Mouse (Mus musculus): ENCODE results near the gene Pald1. TPM values are rescaled to one million over a fixed set of nuclear protein-coding genes. Genes with fewer than 3 reads are reported as not detected.

The Pald1 gene
- total RNA-seq, 2 experiments from 2014 or later, result 16.1 to 21.9 TPM

- DNase-seq (ENCODE audit: low spot score), result no peak
- intact Hi-C loops (cut with DNase I), result no loop called here
These were observed 82.3 kb downstream of the Pald1 start for GRCm38 (mm10) chr10:61300996-61301395.

- no peak for DNase-seq (ENCODE audit: low spot score)
- intact Hi-C loops (cut with DNase I), result no loop called here
These were observed 85.9 kb downstream of the Pald1 start, which contains the start of gene Prf1 for GRCm38 (mm10) chr10:61297477-61297876. Prf1 (plus strand) TSS chr10:61297833.

- no peak for DNase-seq (ENCODE audit: low spot score)
- intact Hi-C loops (cut with DNase I), result no loop called here
These were observed 86.5 kb downstream of the Pald1 start for GRCm38 (mm10) chr10:61296713-61297445.

GRCm38 (mm10) chr10:61294242-61294641, 89.1 kb downstream of the Pald1 start:
- no peak for DNase-seq (ENCODE audit: low spot score)

GRCm38 (mm10) chr10:61290479-61290878, 92.9 kb downstream of the Pald1 start:
- intact Hi-C loops (cut with DNase I), result no loop called here
- no peak for DNase-seq (ENCODE audit: low spot score)

More at GRCm38 (mm10) chr10:61294242-61294641, 89.1 kb downstream of the Pald1 start:
- intact Hi-C loops (cut with DNase I), result no loop called here

- no peak for DNase-seq (ENCODE audit: low spot score)
- intact Hi-C loops (cut with DNase I), result no loop called here
These were observed 93.3 kb downstream of the Pald1 start for GRCm38 (mm10) chr10:61290016-61290415.

- DNase-seq (ENCODE audit: low spot score), result no peak
- intact Hi-C loops (cut with DNase I), result no loop called here
These were observed 97.1 kb downstream of the Pald1 start for GRCm38 (mm10) chr10:61286246-61286645.

- intact Hi-C loops (cut with DNase I), result no loop called here
- peak; percentile 75 for DNase-seq (ENCODE audit: low spot score)
These were observed 98.1 kb downstream of the Pald1 start for GRCm38 (mm10) chr10:61285271-61285670.

- no peak for DNase-seq (ENCODE audit: low spot score)
- intact Hi-C loops (cut with DNase I), result no loop called here
These were observed 99.0 kb downstream of the Pald1 start for GRCm38 (mm10) chr10:61284309-61284708.

- intact Hi-C loops (cut with DNase I), result no loop called here
These were observed 102.2 kb downstream of the Pald1 start for GRCm38 (mm10) chr10:61281115-61281514.

GRCm38 (mm10) chr10:61277918-61278674, 105.2 kb downstream of the Pald1 start:
- intact Hi-C loops (cut with DNase I), result loop anchor here (5.0 kb wide), 1 partner anchor 54 kb away; no protein-coding TSS in a partner anchor
- peak; percentile 68 for DNase-seq (ENCODE audit: low spot score)

More at GRCm38 (mm10) chr10:61281115-61281514, 102.2 kb downstream of the Pald1 start:
- no peak for DNase-seq (ENCODE audit: low spot score)

- intact Hi-C loops (cut with DNase I), result loop anchor here (5.0 kb wide), 1 partner anchor 55 kb away; no protein-coding TSS in a partner anchor
- DNase-seq (ENCODE audit: low spot score), result no peak
These were observed 106.3 kb downstream of the Pald1 start for GRCm38 (mm10) chr10:61277051-61277450.

- intact Hi-C loops (cut with DNase I), result loop anchor here (5.0 kb wide), 1 partner anchor 57 kb away; no protein-coding TSS in a partner anchor
- DNase-seq (ENCODE audit: low spot score), result no peak
These were observed 107.6 kb downstream of the Pald1 start for GRCm38 (mm10) chr10:61275669-61276110.

- intact Hi-C loops (cut with DNase I), result no loop called here
- DNase-seq (ENCODE audit: low spot score), result no peak
These were observed 108.8 kb downstream of the Pald1 start for GRCm38 (mm10) chr10:61274532-61274931.

- peak; percentile 61 for DNase-seq (ENCODE audit: low spot score)
- intact Hi-C loops (cut with DNase I), result no loop called here
These were observed 109.5 kb downstream of the Pald1 start for GRCm38 (mm10) chr10:61273844-61274215.

GRCm38 (mm10) chr10:61273081-61273843, 110.1 kb downstream of the Pald1 start, which contains the start of gene Adamts14:
Adamts14 (minus strand) TSS chr10:61273438.
- DNase-seq (ENCODE audit: low spot score), result peak; percentile 24
- intact Hi-C loops (cut with DNase I), result no loop called here

GRCm38 (mm10) chr10:61272631-61273030, 110.7 kb downstream of the Pald1 start:
- no peak for DNase-seq (ENCODE audit: low spot score)
- intact Hi-C loops (cut with DNase I), result no loop called here

- intact Hi-C loops (cut with DNase I), result no loop called here
These were observed 111.2 kb downstream of the Pald1 start for GRCm38 (mm10) chr10:61272089-61272626.

More at GRCm38 (mm10) chr10:61272089-61272626, 111.2 kb downstream of the Pald1 start:
- peak; percentile 43 for DNase-seq (ENCODE audit: low spot score)
